Mouse (Mus musculus) spleen, postnatal 10 days (tissue): ENCODE results near the gene Nrxn2.

Experiments used
- DNase-seq, 2 experiments: peaks; one replicate each; pipeline ENCODE4 v3.0.0; 2021 to 2022; ENCODE audit warnings: low spot score in 2 of 2

Nrxn2 gene

GRCm38 (mm10) chr19:6572001-6572400 is 153.5 kb downstream of the Nrxn2 start:
- no peak for DNase-seq
